Mouse (Mus musculus) midbrain, embryonic 11.5 days (tissue): Measurements from ENCODE around the gene Galk1. TPM values are rescaled to one million over a fixed set of nuclear protein-coding genes. Genes with fewer than 3 reads are reported as not detected.
"Not testable (repeated sequence)": the region's sequence is repeated elsewhere in the genome, so short reads cannot be mapped to it uniquely, and the experiment has no call there.

Source experiments
- ATAC-seq: fragments of 200-750 bp; cut with Nextera tagmentation; 2 replicates; pipeline ENCODE4 v1.8.0; 2017; ENCODE audit warnings: moderate TSS enrichment, moderate library complexity; ENCODE audit not compliant: low FRiP score
- DNase-seq: peaks from one replicate; pipeline ENCODE4 v3.0.0; 2015; ENCODE audit warnings: low spot score; ENCODE audit errors: missing footprints
- H3K27ac ChIP-seq: fragments of 300-500 bp; sonication (generic); 2 replicates; pipeline ENCODE4 v1.5.1; 2014; ENCODE audit warnings: low read depth, low read length
- H3K27me3 ChIP-seq: fragments of 300-500 bp; sonication (generic); 2 replicates; pipeline ENCODE4 v1.6.1; 2014; ENCODE audit warnings: mild to moderate bottlenecking, low read length, moderate library complexity, mixed read lengths; ENCODE audit not compliant: control insufficient read depth, insufficient read depth
- H3K36me3 ChIP-seq: fragments of 300-500 bp; sonication (generic); 2 replicates; pipeline ENCODE4 v1.6.1; 2014; ENCODE audit warnings: mild to moderate bottlenecking, low read length, moderate library complexity, mixed read lengths; ENCODE audit not compliant: control insufficient read depth, insufficient read depth
- H3K4me1 ChIP-seq: fragments of 300-500 bp; sonication (generic); 2 replicates; pipeline ENCODE4 v1.6.1; 2014; ENCODE audit warnings: low read length; ENCODE audit not compliant: control insufficient read depth, insufficient read depth
- H3K4me2 ChIP-seq: fragments of 300-500 bp; sonication (generic); 2 replicates; pipeline ENCODE4 v1.6.1; 2014; ENCODE audit warnings: mild to moderate bottlenecking, moderate library complexity
- H3K4me3 ChIP-seq: fragments of 300-500 bp; sonication (generic); 2 replicates; pipeline ENCODE4 v1.5.1; 2014; ENCODE audit warnings: low read depth, low read length
- H3K9ac ChIP-seq: fragments of 300-500 bp; sonication (generic); 2 replicates; pipeline ENCODE4 v1.6.1; 2014; ENCODE audit warnings: low read length
- H3K9me3 ChIP-seq: fragments of 300-500 bp; sonication (generic); 2 replicates; pipeline ENCODE4 v1.6.1; 2016; ENCODE audit warnings: low read length; ENCODE audit not compliant: control insufficient read depth
- WGBS: fragments of 180-500 bp; shearing (Covaris S2); extraction: QIAGEN DNeasy Blood & Tissue Kit; methylation state at CpG from one replicate; pipeline ENCODE4 v1.1.7; 2014; 5-methylcytosine and 5-hydroxymethylcytosine counted together
- polyA plus RNA-seq: library from polyadenylated mRNA; unstranded; fragments of >200 nt; fragmentation: Nextera tagmentation; extraction: Ambion mirVana; gene quantifications from 2 replicates; pipeline ENCODE4 v1.2.1, GENCODE M21; 2014

The Galk1 gene
- polyA plus RNA-seq, 1 experiment from 2014 or later: 93.4 TPM

DNA sequence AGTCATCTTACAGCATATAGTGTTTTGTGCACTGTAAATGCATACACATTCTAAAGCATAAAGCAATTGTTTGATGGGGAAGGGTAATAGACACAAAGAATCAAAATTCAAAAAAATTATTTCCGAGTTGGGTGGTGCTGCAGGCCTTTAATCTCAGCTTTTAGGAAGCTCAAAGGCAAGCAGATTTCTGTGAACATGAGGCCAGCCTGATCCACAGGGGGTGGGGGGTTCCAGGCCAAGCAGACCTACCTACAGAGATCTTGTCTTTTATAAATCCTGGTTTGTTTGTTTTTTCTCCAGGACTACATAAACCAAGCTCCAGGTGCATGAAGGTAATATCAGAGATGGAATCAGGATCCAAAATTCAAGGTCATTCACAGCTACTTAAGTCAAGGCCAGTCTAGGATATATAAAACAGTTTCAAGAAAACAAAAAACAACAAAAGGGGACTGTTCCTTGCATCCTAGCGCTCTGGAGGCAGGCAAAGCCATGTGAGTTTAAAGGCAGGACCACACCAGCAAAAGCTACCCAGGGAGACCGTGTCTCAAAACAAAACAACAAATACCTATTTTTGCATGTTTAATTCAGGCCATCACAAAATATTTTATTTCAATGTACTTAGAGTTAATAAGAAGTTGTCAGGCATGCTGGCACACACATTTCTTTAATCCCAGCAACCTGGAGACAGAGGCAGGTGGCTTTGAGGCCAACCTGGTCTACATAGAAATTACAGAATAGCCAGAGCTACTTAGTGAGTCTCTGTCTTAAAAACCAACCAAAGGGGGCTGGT is 12.7 kb upstream of the Galk1 start:
- 86% methylated on average over 3 of the region's 3 CpGs for WGBS
- ATAC-seq: no peak
- Histone ChIP-seq H3K27me3 (no peaks in the 10 kb centered on the region), H3K4me2 (no peak overlapping the region), H3K9me3 (no peaks in the 10 kb centered on the region), H3K36me3 (no peaks in the 10 kb centered on the region), H3K4me3 (no peak overlapping the region), H3K9ac (no peak overlapping the region), H3K27ac (no peak overlapping the region), H3K4me1 (peaks cover 5% of the 10 kb centered on the region; the same call in 1 of the 2 replicates)
- DNase-seq: peak; percentile 78

DNA sequence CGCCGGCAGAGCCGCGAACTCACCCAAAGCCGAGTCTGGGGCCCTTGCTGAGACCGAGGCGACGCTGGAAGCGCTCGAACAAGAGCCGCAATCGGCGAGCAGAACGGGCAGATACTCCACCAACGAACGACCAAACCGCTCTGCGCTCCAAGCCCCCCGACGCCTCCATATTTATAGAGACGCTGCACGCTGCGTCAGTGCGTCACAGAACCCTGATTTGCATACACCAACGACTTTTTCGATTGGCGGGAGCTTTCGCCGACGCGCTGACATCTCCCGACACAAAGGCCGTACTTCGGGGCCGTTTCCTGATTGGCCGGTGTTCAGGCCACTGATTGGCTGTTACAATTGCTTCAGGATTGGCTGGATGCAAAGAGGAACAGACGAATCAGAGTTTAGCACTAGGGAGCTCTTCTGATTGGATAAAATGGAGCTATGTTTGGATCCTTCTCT is 11.9 kb upstream of the Galk1 start:
- Histone ChIP-seq H3K9me3 (no peaks in the 10 kb centered on the region), H3K4me2 (peak overlapping the region; percentile 55), H3K4me3 (peak overlapping the region; percentile 99), H3K27ac (peak overlapping the region; percentile 98), H3K9ac (peak overlapping the region; percentile 100), H3K36me3 (no peaks in the 10 kb centered on the region), H3K27me3 (no peaks in the 10 kb centered on the region), H3K4me1 (peaks cover 5% of the 10 kb centered on the region; the same call in 1 of the 2 replicates)
- under 1% methylated on average over 37 of the region's 37 CpGs for WGBS
- DNase-seq (peak; percentile 100), ATAC-seq (peak; percentile 95)

DNA sequence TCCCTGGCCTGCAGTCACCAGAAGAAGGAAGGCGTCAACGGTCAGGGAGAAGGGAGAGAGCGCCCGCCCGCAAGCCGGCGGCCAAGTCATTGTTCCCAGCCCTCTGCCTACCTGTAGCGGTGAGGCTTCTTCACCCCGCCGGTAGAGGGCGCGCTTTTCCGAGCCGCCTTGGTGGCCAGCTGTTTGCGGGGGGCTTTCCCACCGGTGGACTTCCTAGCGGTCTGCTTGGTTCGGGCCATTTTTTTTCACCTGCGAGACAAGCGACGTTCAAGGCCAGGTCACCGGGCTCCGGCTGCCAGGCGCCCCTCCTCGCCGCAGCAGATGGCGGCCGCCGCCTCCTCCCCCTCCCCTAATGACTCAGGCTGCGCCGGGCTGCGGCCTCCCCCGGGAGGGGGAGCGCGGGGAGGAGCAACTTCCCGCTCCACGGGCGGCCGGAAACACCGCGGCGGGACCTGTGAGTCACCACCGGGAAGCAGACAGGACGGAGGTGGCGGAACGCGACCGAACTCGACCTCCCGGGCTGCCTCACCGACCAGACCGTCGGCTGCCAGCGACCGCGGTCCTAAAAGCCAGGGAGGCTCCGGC is 11.3 kb upstream of the Galk1 start:
- no peaks in the 10 kb centered on the region for H3K27me3 ChIP-seq
- no peaks in the 10 kb centered on the region for H3K36me3 ChIP-seq
- H3K4me3 ChIP-seq: peak overlapping the region; percentile 99
- DNase-seq (peak; percentile 97), ATAC-seq (peak; percentile 65)
- H3K9me3 ChIP-seq: no peaks in the 10 kb centered on the region
- peak overlapping the region; percentile 98 for H3K27ac ChIP-seq
- H3K4me1 ChIP-seq: peaks cover 5% of the 10 kb centered on the region; the same call in 1 of the 2 replicates
- under 1% methylated on average over 53 of the region's 57 CpGs for WGBS
- peak overlapping the region; percentile 100 for H3K9ac ChIP-seq
- peak overlapping the region; percentile 55 for H3K4me2 ChIP-seq

DNA sequence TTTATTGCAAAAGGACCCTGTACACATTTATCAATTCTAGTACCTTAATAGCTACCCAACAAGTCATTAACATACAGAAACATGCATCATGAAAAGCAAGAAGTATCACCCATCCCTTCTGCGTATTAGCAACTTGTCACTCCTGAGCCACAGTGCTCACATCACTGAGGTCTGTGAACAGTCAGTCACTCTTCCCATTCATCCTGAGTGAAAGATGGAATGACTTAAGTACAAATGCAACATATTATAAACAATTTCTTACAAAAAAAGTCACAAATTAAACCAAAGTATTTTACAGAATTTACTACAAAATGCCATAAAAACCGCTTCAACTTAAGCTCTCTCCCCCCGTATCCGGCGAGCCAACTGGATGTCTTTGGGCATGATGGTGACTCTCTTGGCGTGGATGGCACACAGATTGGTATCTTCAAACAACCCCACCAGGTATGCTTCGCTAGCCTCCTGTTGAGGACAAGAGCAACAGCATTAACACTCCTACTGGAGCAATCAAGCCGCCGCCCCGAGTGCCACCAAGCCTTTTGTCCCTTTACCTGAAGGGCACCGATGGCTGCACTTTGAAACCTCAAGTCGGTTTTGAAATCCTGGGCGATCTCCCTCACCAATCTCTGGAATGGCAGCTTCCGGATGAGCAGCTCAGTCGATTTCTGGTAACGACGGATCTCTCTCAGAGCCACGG is 10.7 kb upstream of the Galk1 start:
- 9% methylated on average over 18 of the region's 18 CpGs for WGBS
- DNase-seq: peak; percentile 92
- peak overlapping the region; percentile 100 for H3K9ac ChIP-seq

DNA sequence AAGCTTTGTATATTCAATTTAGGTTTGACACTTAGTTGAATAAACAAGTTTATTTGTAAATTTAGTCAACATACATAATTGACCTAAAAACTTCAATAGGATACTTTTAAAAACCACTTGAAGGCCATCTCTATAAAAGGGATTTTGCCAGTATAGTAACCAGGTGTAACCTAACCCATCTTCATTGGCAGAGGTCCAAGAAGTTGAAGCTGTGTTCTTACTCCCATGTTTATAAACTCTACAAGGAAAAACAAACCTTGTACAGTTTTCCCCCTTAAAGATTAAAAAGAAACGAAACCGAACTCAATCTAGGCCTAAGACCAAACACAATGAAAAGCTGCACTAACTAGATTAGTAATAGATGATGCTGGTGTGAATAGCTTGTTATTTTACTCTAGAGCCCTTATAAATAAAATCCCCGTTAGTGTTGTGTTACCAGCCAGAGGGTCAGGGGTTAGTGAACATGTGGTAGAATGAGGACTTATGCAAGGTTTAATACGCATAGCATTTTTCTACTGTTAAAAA is 9.8 kb upstream of the Galk1 start:
- Histone ChIP-seq H3K4me1 (peaks cover 5% of the 10 kb centered on the region; the same call in 1 of the 2 replicates), H3K4me2 (peak overlapping the region; percentile 47), H3K4me3 (peak overlapping the region; percentile 28), H3K9me3 (no peaks in the 10 kb centered on the region), H3K27me3 (no peaks in the 10 kb centered on the region), H3K9ac (no peak overlapping the region), H3K27ac (no peak overlapping the region), H3K36me3 (no peaks in the 10 kb centered on the region)
- WGBS: 77% methylated on average over 4 of the region's 4 CpGs
- DNase-seq: peak; percentile 89
- no peak for ATAC-seq

More for the DNA sequence above, 10.7 kb upstream of the Galk1 start:
- H3K9me3 ChIP-seq, H3K27me3 ChIP-seq, ATAC-seq, H3K4me1 ChIP-seq, H3K36me3 ChIP-seq: not testable (repeated sequence)
- Histone ChIP-seq H3K4me2 (peak overlapping the region; percentile 55), H3K4me3 (peak overlapping the region; percentile 99), H3K27ac (peak overlapping the region; percentile 98; the same call in 1 of the 2 replicates)

DNA sequence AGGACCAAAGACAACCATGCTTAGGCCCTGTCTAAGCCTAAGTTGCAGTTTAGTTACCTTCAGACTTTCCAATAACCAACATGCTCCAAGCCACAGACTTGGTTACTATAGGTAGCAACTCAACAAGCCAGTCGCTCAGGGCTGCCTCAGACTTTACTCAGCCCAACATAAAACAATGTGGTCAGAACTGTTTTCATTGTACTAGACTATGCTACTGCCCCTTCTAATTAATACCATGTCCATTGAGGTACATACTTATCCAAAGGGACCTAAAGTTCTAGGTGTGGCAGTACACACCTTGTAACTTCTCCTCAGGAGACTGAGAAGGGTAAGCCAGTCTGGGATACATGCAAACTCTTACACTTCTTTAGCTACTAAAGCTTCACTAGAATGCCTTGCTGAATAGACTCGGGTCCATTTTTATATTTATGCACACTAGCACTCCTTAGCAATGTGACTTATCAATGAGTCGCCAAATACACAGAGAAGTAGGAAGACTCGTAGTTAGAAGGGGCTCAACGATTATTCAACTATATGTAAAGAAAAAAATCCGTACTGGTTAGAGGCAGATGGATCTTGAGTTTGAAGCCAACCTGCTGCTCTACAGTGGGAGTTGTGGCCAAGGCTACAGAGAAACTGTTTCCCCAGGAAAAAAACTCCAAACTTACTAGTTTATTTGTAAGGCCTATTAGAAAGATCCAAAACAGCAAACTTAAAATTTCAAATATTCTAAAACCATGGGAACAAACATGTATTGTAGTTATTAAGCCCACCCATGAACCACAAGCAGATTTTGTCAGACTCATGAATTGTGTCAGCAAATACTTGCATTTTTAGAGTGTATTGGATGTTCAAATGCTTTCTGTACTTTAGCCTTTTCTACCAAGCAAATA is 9.1 kb upstream of the Galk1 start:
- no peaks in the 10 kb centered on the region for H3K36me3 ChIP-seq
- peak; percentile 93 for DNase-seq
- no peak overlapping the region for H3K9ac ChIP-seq
- no peaks in the 10 kb centered on the region for H3K9me3 ChIP-seq
- H3K27me3 ChIP-seq: no peaks in the 10 kb centered on the region
- WGBS: 86% methylated on average over 6 of the region's 6 CpGs
- no peak overlapping the region for H3K27ac ChIP-seq
- peaks cover 5% of the 10 kb centered on the region; the same call in 1 of the 2 replicates for H3K4me1 ChIP-seq
- H3K4me3 ChIP-seq: no peak overlapping the region
- no peak for ATAC-seq
- no peak overlapping the region for H3K4me2 ChIP-seq

DNA sequence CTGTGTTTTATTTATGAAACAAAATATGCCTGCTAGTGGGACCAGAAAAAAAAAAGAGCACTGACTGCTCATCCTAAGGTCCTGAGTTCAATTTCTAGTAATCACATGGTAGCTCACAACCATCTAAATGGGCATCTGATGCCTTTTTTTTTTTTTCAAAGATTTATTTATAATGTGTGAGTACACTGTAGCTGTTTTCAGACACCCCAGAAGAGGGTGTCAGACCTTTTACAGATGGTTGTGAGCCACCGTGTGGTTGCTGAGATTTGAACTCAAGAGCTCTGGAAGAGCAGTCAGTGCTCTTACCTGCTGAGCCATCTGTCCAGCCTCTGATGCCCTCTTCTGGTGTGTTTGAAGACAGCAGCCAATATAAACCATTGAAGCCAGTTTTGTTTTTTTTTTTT is 8.0 kb upstream of the Galk1 start:
- Histone ChIP-seq H3K27me3 (no peaks in the 10 kb centered on the region), H3K36me3 (no peaks in the 10 kb centered on the region), H3K4me2 (no peak overlapping the region), H3K9ac (no peak overlapping the region), H3K9me3 (no peaks in the 10 kb centered on the region), H3K27ac (no peak overlapping the region), H3K4me1 (peaks cover 5% of the 10 kb centered on the region; the same call in 1 of the 2 replicates), H3K4me3 (no peak overlapping the region)
- no peak for ATAC-seq
- DNase-seq: peak; percentile 88
- WGBS: 57% methylated on average over 1 of the region's 1 CpGs

DNA sequence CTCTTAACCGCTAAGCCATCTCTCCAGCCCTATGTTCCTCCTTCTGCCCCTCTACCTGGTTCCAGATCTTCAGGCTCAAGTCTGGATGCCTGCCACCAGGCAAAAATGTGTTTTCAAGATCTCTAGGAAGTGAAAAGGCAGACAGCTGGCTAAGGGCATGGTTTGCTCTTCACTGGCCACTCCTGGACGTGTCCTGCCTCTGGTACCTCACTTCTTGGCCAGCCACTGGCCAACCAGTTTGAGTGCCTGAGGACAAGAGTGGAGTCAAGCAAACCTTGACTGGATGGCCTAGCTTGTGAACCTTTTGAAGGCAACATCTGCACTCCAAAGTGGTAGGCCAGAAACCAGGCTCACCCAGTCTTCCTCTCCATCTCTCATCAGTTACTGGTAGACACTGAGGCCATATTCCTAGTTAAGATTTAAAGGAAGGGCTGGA is 7.5 kb upstream of the Galk1 start:
- H3K27ac ChIP-seq: no peak overlapping the region

More for the DNA sequence above, 7.5 kb upstream of the Galk1 start:
- Histone ChIP-seq H3K4me1 (peaks cover 5% of the 10 kb centered on the region; the same call in 1 of the 2 replicates), H3K36me3 (no peaks in the 10 kb centered on the region), H3K9me3 (no peaks in the 10 kb centered on the region), H3K4me2 (no peak overlapping the region), H3K9ac (no peak overlapping the region), H3K4me3 (no peak overlapping the region), H3K27me3 (no peaks in the 10 kb centered on the region)
- DNase-seq (peak; percentile 96), ATAC-seq (no peak)
- WGBS: 71% methylated on average over 2 of the region's 2 CpGs
